Mouse (Mus musculus): ENCODE data around the gene Tmem123.

GRCm38 (mm10) chr9:7769491-7769890 is 5.7 kb downstream of the Tmem123 start:
- TF ChIP-seq CTCF (IDR thresholded peaks at IDR 0.05; ENCODE audit: low read depth) (no peak), EP300 (IDR thresholded peaks at IDR 0.05; ENCODE audit: low read depth) (no peak)
